Mouse (Mus musculus): ENCODE results near the gene Lrch1. TPM values are rescaled to one million over a fixed set of nuclear protein-coding genes. Genes with fewer than 3 reads are reported as not detected.

Lrch1 gene
- polyA plus RNA-seq, 1 experiment from 2014 or later: 6.5 TPM

DNA sequence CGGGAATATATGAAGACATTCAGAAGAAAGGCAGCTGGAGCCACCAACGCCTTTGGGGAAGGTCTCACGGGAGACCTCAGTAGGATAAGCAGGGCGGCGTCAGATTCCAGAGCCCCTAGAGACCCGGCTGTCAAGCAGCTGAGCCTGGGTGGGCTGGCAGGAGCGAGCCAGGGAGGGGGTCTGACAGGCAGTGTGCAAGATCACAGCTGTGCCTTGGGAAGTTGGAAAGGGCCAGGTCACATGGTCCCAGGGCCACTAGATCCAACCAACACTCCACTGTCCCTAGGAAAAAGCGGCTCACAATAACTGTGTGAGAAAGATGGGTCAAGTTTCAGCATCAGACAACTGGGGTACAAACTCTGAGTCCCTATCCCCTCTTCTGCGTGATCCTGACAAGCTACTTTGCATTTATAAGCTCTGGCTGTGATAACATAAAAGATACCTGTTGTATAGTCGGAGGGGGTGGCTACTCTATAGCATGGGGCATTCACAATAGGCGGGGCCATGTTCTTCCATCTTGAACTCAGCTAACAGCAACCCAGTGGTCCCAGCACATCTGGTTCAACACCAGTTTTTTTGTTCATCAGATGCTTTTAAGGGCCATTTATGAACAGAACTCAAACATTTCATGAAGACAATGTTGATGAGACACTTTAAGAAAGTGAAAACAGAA lies 20.6 kb downstream of the Lrch1 start:
- 64% methylated on average over 11 of the region's 11 CpGs for WGBS
- no peak for DNase-seq (ENCODE audit: extremely low spot score, low spot score)
- H3K4me3 ChIP-seq: no peak overlapping the region
- no peaks in the 10 kb centered on the region for H3K9me3 ChIP-seq
- no peaks in the 10 kb centered on the region for H3K27me3 ChIP-seq (ENCODE audit: poor library complexity, severe bottlenecking)
- H3K27ac ChIP-seq: no peak overlapping the region
- peaks cover 10% of the 10 kb centered on the region for H3K4me1 ChIP-seq
- H3K36me3 ChIP-seq (replicated peaks): no peaks in the 10 kb centered on the region

DNA sequence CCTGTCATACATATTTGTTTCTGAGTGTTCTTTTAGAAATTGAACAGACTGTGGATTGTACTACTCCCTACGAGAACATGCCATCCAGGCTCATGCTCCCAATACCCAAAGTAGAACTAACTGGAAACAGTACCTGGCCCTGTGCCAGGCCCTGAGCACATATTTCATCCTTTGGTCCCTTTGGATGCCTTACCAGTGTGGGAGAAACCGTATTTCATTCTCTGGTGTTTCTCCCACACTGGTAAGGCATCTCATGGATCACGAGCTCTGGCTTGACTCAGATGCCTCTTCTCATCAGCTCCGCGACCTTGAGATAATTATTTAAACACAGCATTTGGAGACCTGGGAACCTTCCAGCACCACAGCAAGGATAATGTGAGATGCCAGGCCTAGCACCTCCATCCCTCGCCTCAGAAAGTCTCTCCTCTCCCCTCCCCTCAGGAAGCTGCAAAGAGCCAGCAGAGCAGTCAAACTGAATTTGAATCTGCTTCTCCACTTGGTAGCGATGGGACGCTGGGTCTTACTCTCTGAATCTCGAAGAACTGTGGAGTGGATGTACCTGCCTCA lies 21.6 kb downstream of the Lrch1 start:
- no peak for DNase-seq (ENCODE audit: extremely low spot score, low spot score)
- no peaks in the 10 kb centered on the region for H3K36me3 ChIP-seq (replicated peaks)

GRCm38 (mm10) chr14:74924521-74924920 lies 23.2 kb downstream of the Lrch1 start:
- WGBS: 85% methylated on average over 3 of the region's 3 CpGs
- H3K4me1 ChIP-seq: peaks cover 12% of the 10 kb centered on the region
- H3K4me3 ChIP-seq: no peak overlapping the region
- H3K27ac ChIP-seq: no peak overlapping the region
- no peak for DNase-seq (ENCODE audit: extremely low spot score, low spot score)
- no peaks in the 10 kb centered on the region for H3K27me3 ChIP-seq (ENCODE audit: poor library complexity, severe bottlenecking)
- no peaks in the 10 kb centered on the region for H3K9me3 ChIP-seq
- H3K36me3 ChIP-seq (replicated peaks): no peaks in the 10 kb centered on the region

More for the DNA sequence above, 21.6 kb downstream of the Lrch1 start:
- WGBS: 92% methylated on average over 9 of the region's 9 CpGs
- H3K4me3 ChIP-seq: no peak overlapping the region
- peaks cover 12% of the 10 kb centered on the region for H3K4me1 ChIP-seq
- H3K27ac ChIP-seq: no peak overlapping the region
- H3K27me3 ChIP-seq (ENCODE audit: poor library complexity, severe bottlenecking): no peaks in the 10 kb centered on the region
- no peaks in the 10 kb centered on the region for H3K9me3 ChIP-seq

DNA sequence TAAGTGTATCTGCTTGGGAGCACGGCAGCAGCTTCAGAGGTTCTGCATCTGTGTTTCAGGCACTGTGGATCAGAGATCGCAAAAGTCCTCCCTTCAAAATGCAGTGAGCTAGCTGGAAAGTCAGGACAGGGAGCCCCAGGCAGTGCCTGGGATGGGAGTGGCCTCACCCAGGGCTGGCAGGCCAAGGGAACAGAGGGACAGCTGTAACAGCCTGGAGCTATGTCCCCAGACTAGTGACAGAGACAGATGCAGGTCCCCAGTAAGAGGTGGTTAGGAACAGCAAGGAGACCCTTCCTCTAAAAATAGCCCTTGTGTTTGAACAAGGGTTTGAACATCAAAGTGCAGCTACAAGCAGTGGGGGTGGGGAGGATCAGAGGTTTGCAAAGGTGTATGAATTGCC lies 23.6 kb downstream of the Lrch1 start:
- H3K27me3 ChIP-seq (ENCODE audit: poor library complexity, severe bottlenecking): no peaks in the 10 kb centered on the region
- H3K36me3 ChIP-seq (replicated peaks): no peaks in the 10 kb centered on the region
- no peak overlapping the region for H3K4me3 ChIP-seq
- peaks cover 12% of the 10 kb centered on the region for H3K4me1 ChIP-seq
- 83% methylated on average over 2 of the region's 2 CpGs for WGBS
- DNase-seq (ENCODE audit: extremely low spot score, low spot score): no peak
- no peaks in the 10 kb centered on the region for H3K9me3 ChIP-seq
- H3K27ac ChIP-seq: no peak overlapping the region

DNA sequence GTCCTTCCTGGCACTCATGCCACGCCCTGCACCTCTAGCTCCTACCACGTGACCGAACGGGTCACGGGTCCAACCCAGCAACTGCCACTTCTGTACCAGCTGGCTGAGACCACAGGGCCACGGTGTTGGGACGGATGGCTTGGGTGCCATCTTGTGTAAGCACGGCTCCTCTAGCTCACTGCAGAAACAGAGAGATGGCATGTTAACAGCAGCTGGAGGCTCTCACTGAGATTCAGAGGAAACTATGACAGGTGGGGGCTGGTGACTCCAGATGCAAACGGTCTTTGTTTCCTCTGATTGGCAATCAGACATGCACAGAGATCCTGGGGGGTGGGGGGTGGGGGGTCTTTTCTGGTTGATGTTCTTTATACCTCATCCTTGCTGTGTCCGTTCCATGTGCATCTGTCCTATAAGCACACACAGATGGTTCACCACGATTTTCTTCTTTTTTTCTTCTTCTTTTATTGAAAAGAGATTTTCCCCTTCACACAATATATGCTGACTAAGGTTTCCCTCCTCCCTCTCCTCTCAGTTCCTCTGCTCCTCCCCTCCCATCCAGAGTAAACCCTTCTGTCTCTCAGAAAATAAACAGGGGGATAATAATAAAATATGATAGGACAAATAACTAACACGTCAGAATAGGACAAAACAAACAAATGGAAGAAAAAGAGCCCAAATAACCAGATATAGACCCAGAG lies 25.5 kb downstream of the Lrch1 start:
- peaks cover 11% of the 10 kb centered on the region for H3K4me1 ChIP-seq
- no peaks in the 10 kb centered on the region for H3K27me3 ChIP-seq (ENCODE audit: poor library complexity, severe bottlenecking)
- DNase-seq (ENCODE audit: extremely low spot score, low spot score): no peak
- no peaks in the 10 kb centered on the region for H3K9me3 ChIP-seq
- no peak overlapping the region for H3K27ac ChIP-seq
- H3K4me3 ChIP-seq: no peak overlapping the region
- WGBS: 85% methylated on average over 12 of the region's 12 CpGs
- no peaks in the 10 kb centered on the region for H3K36me3 ChIP-seq (replicated peaks)

GRCm38 (mm10) chr14:74921471-74921870 lies 26.2 kb downstream of the Lrch1 start:
- no peaks in the 10 kb centered on the region for H3K9me3 ChIP-seq
- H3K4me1 ChIP-seq: peaks cover 7% of the 10 kb centered on the region
- no peaks in the 10 kb centered on the region for H3K36me3 ChIP-seq (replicated peaks)
- DNase-seq (ENCODE audit: extremely low spot score, low spot score): no peak
- no peak overlapping the region for H3K4me3 ChIP-seq
- no peaks in the 10 kb centered on the region for H3K27me3 ChIP-seq (ENCODE audit: poor library complexity, severe bottlenecking)
- no peak overlapping the region for H3K27ac ChIP-seq
- 92% methylated on average over 9 of the region's 9 CpGs for WGBS

DNA sequence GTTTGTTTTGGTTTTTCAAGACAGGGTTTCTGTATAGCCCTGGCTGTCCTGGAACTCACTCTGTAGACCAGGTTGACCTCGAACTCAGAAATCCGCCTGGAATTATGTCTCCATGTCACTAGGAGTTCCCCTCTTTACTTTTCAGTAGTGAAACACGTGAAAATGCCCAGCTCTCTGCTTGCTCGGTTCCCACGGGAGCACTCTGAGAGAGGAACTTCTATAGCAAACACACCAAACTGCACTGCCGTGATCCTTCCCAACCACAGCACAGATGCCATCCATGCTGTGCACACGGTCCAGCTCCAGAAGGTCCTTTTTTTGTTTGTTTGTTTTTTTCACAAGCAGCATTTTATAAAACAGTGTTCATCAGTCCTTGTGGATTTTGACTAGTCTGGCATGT lies 28.5 kb downstream of the Lrch1 start:
- Histone ChIP-seq H3K36me3 (replicated peaks) (no peaks in the 10 kb centered on the region), H3K27me3 (ENCODE audit: poor library complexity, severe bottlenecking) (no peaks in the 10 kb centered on the region), H3K27ac (no peak overlapping the region), H3K9me3 (no peaks in the 10 kb centered on the region), H3K4me3 (no peak overlapping the region), H3K4me1 (peaks cover 14% of the 10 kb centered on the region)
- no peak for DNase-seq (ENCODE audit: extremely low spot score, low spot score)
- 92% methylated on average over 7 of the region's 7 CpGs for WGBS

GRCm38 (mm10) chr14:74918521-74919103 lies 29.1 kb downstream of the Lrch1 start:
- Histone ChIP-seq H3K27me3 (ENCODE audit: poor library complexity, severe bottlenecking) (no peaks in the 10 kb centered on the region), H3K27ac (no peak overlapping the region), H3K9me3 (no peaks in the 10 kb centered on the region), H3K36me3 (replicated peaks) (no peaks in the 10 kb centered on the region), H3K4me3 (no peak overlapping the region), H3K4me1 (peaks cover 11% of the 10 kb centered on the region)
- DNase-seq (ENCODE audit: extremely low spot score, low spot score): no peak
- 87% methylated on average over 5 of the region's 5 CpGs for WGBS

GRCm38 (mm10) chr14:74917504-74918124 lies 30.1 kb downstream of the Lrch1 start:
- no peaks in the 10 kb centered on the region for H3K36me3 ChIP-seq (replicated peaks)
- H3K9me3 ChIP-seq: no peaks in the 10 kb centered on the region
- no peak overlapping the region for H3K4me3 ChIP-seq
- DNase-seq (ENCODE audit: extremely low spot score, low spot score): no peak
- H3K27me3 ChIP-seq (ENCODE audit: poor library complexity, severe bottlenecking): no peaks in the 10 kb centered on the region
- H3K27ac ChIP-seq: no peak overlapping the region
- H3K4me1 ChIP-seq: peaks cover 11% of the 10 kb centered on the region
- 89% methylated on average over 5 of the region's 5 CpGs for WGBS

DNA sequence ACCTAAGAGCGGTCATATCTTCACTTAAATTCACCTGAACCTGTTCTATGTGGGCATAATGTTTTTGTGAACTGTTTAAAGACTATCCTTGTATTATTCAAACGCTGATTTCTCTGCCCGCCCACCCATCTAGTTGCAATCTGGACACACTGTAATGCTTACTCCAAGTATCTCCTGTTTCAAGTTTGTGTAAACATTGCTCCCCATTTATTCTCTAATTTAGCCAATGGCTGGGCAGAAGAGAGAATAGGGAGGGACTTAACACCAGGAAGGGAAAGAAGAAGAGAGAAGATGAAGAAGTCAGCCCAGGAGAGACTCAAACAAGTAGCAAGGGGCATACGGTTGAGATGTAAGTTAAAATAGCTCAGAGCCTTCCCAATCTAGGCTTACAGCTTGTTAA lies 31.0 kb downstream of the Lrch1 start:
- no peaks in the 10 kb centered on the region for H3K36me3 ChIP-seq (replicated peaks)
- peak overlapping the region; percentile 53; the same call in 1 of the 2 replicates for H3K27ac ChIP-seq
- H3K27me3 ChIP-seq (ENCODE audit: poor library complexity, severe bottlenecking): no peaks in the 10 kb centered on the region
- no peaks in the 10 kb centered on the region for H3K9me3 ChIP-seq
- no peak for DNase-seq (ENCODE audit: extremely low spot score, low spot score)
- no peak overlapping the region for H3K4me3 ChIP-seq
- H3K4me1 ChIP-seq: peaks cover 8% of the 10 kb centered on the region
- WGBS: 92% methylated on average over 4 of the region's 4 CpGs

GRCm38 (mm10) chr14:74916075-74916474 lies 31.6 kb downstream of the Lrch1 start:
- no peaks in the 10 kb centered on the region for H3K9me3 ChIP-seq
- WGBS: 73% methylated on average over 8 of the region's 8 CpGs

GRCm38 (mm10) chr14:74915658-74916057 lies 32.0 kb downstream of the Lrch1 start:
- DNase-seq (ENCODE audit: extremely low spot score, low spot score): no peak
- Histone ChIP-seq H3K36me3 (replicated peaks) (no peaks in the 10 kb centered on the region), H3K9me3 (no peaks in the 10 kb centered on the region), H3K4me3 (no peak overlapping the region), H3K27me3 (ENCODE audit: poor library complexity, severe bottlenecking) (no peaks in the 10 kb centered on the region), H3K4me1 (peaks cover 8% of the 10 kb centered on the region), H3K27ac (peak overlapping the region; percentile 53; the same call in 1 of the 2 replicates)
- WGBS: 88% methylated on average over 2 of the region's 2 CpGs

More at GRCm38 (mm10) chr14:74916075-74916474, 31.6 kb downstream of the Lrch1 start:
- H3K27me3 ChIP-seq (ENCODE audit: poor library complexity, severe bottlenecking): no peaks in the 10 kb centered on the region
- no peak overlapping the region for H3K4me3 ChIP-seq
- H3K4me1 ChIP-seq: peaks cover 8% of the 10 kb centered on the region
- DNase-seq (ENCODE audit: extremely low spot score, low spot score): no peak
- peak overlapping the region; percentile 53 for H3K27ac ChIP-seq
- H3K36me3 ChIP-seq (replicated peaks): no peaks in the 10 kb centered on the region

All from forebrain, embryonic 10.5 days (tissue).